Mouse (Mus musculus): Measurements from ENCODE around the gene Cped1. TPM values are rescaled to one million over a fixed set of nuclear protein-coding genes. Genes with fewer than 3 reads are reported as not detected.
A peak's percentile ranks its signal among the peaks of the same experiment; 100 is the strongest.

Cped1 gene
- total RNA-seq, 2 experiments from 2014 or later, result 20.8 to 26.4 TPM

- DNase-seq (ENCODE audit: low spot score), result no peak
Observed at GRCm38 (mm10) chr6:22147236-22147635, 161.5 kb downstream of the Cped1 start.

GRCm38 (mm10) chr6:22148511-22148910 lies 162.8 kb downstream of the Cped1 start:
- DNase-seq (ENCODE audit: low spot score), result no peak

- peak; percentile 34 for DNase-seq (ENCODE audit: low spot score)
Observed at GRCm38 (mm10) chr6:22157461-22157860, 171.7 kb downstream of the Cped1 start.

- DNase-seq (ENCODE audit: low spot score), result no peak
Observed at GRCm38 (mm10) chr6:22161944-22162343, 176.2 kb downstream of the Cped1 start.

GRCm38 (mm10) chr6:22168388-22168787 lies 182.7 kb downstream of the Cped1 start:
- no peak for DNase-seq (ENCODE audit: low spot score)

- DNase-seq (ENCODE audit: low spot score), result no peak
Observed at GRCm38 (mm10) chr6:22178721-22179295, 193.1 kb downstream of the Cped1 start.

GRCm38 (mm10) chr6:22180316-22180715 lies 194.6 kb downstream of the Cped1 start:
- DNase-seq (ENCODE audit: low spot score), result no peak

- no peak for DNase-seq (ENCODE audit: low spot score)
Observed at GRCm38 (mm10) chr6:22186967-22187366, 201.3 kb downstream of the Cped1 start.

- no peak for DNase-seq (ENCODE audit: low spot score)
Observed at GRCm38 (mm10) chr6:22189346-22190335, 203.9 kb downstream of the Cped1 start.

- no peak for DNase-seq (ENCODE audit: low spot score)
Observed at GRCm38 (mm10) chr6:22198603-22199002, 212.9 kb downstream of the Cped1 start.

GRCm38 (mm10) chr6:22199473-22199872 lies 213.8 kb downstream of the Cped1 start:
- no peak for DNase-seq (ENCODE audit: low spot score)

- DNase-seq (ENCODE audit: low spot score), result no peak
Observed at GRCm38 (mm10) chr6:22200133-22200532, 214.4 kb downstream of the Cped1 start.

- DNase-seq (ENCODE audit: low spot score), result no peak
Observed at GRCm38 (mm10) chr6:22201879-22202278, 216.2 kb downstream of the Cped1 start.

GRCm38 (mm10) chr6:22205030-22205750 lies 219.5 kb downstream of the Cped1 start:
- no peak for DNase-seq (ENCODE audit: low spot score)

GRCm38 (mm10) chr6:22205751-22206121 lies 220.0 kb downstream of the Cped1 start:
- DNase-seq (ENCODE audit: low spot score), result no peak

- no peak for DNase-seq (ENCODE audit: low spot score)
Observed at GRCm38 (mm10) chr6:22206179-22206578, 220.5 kb downstream of the Cped1 start.

- no peak for DNase-seq (ENCODE audit: low spot score)
Observed at GRCm38 (mm10) chr6:22206630-22207293, 221.0 kb downstream of the Cped1 start.

GRCm38 (mm10) chr6:22212158-22212557 lies 226.4 kb downstream of the Cped1 start:
- DNase-seq (ENCODE audit: low spot score), result no peak

- DNase-seq (ENCODE audit: low spot score), result no peak
Observed at GRCm38 (mm10) chr6:22213187-22213586, 227.5 kb downstream of the Cped1 start.

GRCm38 (mm10) chr6:22213813-22214212 lies 228.1 kb downstream of the Cped1 start:
- DNase-seq (ENCODE audit: low spot score), result no peak

- DNase-seq (ENCODE audit: low spot score), result no peak
Observed at GRCm38 (mm10) chr6:22214665-22215064, 228.9 kb downstream of the Cped1 start.

All from gastrocnemius, adult 18-20 months (tissue).